Mouse (Mus musculus) midbrain, embryonic 16.5 days (tissue): ENCODE data around the gene Pnma1. TPM values are rescaled to one million over a fixed set of nuclear protein-coding genes. Genes with fewer than 3 reads are reported as not detected.
A peak's percentile ranks its signal among the peaks of the same experiment; 100 is the strongest.

Source experiments
- ATAC-seq: fragments of 200-750 bp; cut with Nextera tagmentation; 2 replicates; pipeline ENCODE4 v1.8.0; 2017; ENCODE audit warnings: moderate TSS enrichment
- H3K27ac ChIP-seq: fragments of 300-500 bp; sonication (generic); 2 replicates; pipeline ENCODE4 v1.5.1; 2014; ENCODE audit warnings: mild to moderate bottlenecking, low read length, mixed read lengths
- H3K27me3 ChIP-seq: fragments of 300-500 bp; sonication (generic); 2 replicates; pipeline ENCODE4 v1.6.1; 2014; ENCODE audit warnings: low read depth, low read length, mixed read lengths; ENCODE audit not compliant: control insufficient read depth, insufficient read depth
- H3K36me3 ChIP-seq: fragments of 300-500 bp; sonication (generic); 2 replicates; pipeline ENCODE4 v1.6.1; 2014; ENCODE audit warnings: mild to moderate bottlenecking, low read length, moderate library complexity, mixed read lengths; ENCODE audit not compliant: control insufficient read depth, insufficient read depth
- H3K4me1 ChIP-seq: fragments of 300-500 bp; sonication (generic); 2 replicates; pipeline ENCODE4 v1.6.1; 2014; ENCODE audit warnings: mild to moderate bottlenecking, low read length, mixed read lengths; ENCODE audit not compliant: control insufficient read depth, insufficient read depth
- H3K4me2 ChIP-seq: fragments of 300-500 bp; sonication (generic); 2 replicates; pipeline ENCODE4 v1.6.1; 2014; ENCODE audit warnings: mild to moderate bottlenecking, low read length, mixed read lengths
- H3K4me3 ChIP-seq: fragments of 300-500 bp; sonication (generic); 2 replicates; pipeline ENCODE4 v1.5.1; 2014; ENCODE audit warnings: low read depth, mild to moderate bottlenecking, low read length, moderate library complexity, mixed read lengths
- H3K9ac ChIP-seq: fragments of 300-500 bp; sonication (generic); 2 replicates; pipeline ENCODE4 v1.6.1; 2014; ENCODE audit warnings: low read depth, low read length, mixed read lengths
- H3K9me3 ChIP-seq: fragments of 300-500 bp; sonication (generic); replicated peaks from 2 replicates; pipeline ENCODE4 v1.6.1; 2014; ENCODE audit warnings: mild to moderate bottlenecking, low read length, mixed read lengths; ENCODE audit not compliant: control insufficient read depth, poor library complexity, severe bottlenecking
- WGBS: fragments of 180-500 bp; shearing (Covaris S2); extraction: QIAGEN DNeasy Blood & Tissue Kit; methylation state at CpG from one replicate; pipeline ENCODE4 v1.1.7; 2014; 5-methylcytosine and 5-hydroxymethylcytosine counted together
- polyA plus RNA-seq: library from polyadenylated mRNA; unstranded; fragments of >200 nt; fragmentation: Nextera tagmentation; extraction: Ambion mirVana; gene quantifications from 2 replicates; pipeline ENCODE4 v1.2.1, GENCODE M21; 2015

Gene Pnma1
- polyA plus RNA-seq, 1 experiment from 2014 or later: 8.2 TPM

DNA sequence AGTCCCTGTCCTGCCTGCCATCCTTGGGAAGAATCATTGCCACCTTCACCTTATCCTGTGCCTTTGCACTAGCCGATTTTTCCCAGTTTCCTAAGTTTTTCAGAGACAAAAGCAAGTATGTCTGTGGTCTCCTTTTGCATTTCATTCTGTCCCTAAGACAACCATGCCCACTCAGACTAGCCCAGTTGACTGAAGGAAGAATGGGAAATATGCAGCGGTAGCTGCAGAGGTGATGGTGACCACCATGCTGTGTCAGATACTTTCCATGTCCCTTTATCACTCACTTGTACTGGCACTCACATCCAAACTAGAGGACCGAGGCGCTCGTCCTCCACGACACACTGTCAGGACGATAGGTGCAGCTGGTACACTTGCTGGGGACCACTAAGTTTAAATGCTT, 11.2 kb downstream of the Pnma1 start:
- Histone ChIP-seq H3K4me3 (no peak overlapping the region), H3K4me2 (no peak overlapping the region), H3K27me3 (no peaks in the 10 kb centered on the region), H3K36me3 (peaks cover 6% of the 10 kb centered on the region; the same call in 1 of the 2 replicates), H3K27ac (no peak overlapping the region), H3K9ac (no peak overlapping the region), H3K9me3 (no peaks in the 10 kb centered on the region), H3K4me1 (no peaks in the 10 kb centered on the region)
- 92% methylated on average over 7 of the region's 7 CpGs for WGBS
- no peak for ATAC-seq

DNA sequence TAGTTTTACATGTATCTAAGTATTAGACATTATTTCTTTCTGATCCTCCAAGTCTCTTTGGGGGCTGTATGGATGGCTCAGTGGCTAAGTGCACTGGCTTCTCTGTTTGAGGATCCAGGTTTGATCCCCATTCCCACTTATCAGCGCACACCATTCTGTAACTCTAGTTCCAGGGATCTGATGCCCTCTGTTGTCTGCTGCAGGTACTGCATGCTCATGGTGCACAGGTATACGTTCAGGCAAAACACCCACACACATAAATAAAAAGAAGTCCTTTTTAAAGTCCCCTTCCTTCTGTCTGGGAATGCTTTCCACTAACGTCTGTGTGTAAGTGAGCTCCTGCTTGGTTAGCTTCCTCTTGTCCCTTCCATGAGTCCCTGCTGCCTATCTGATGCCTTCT, 16.0 kb downstream of the Pnma1 start:
- Histone ChIP-seq H3K9me3 (no peaks in the 10 kb centered on the region), H3K4me1 (no peaks in the 10 kb centered on the region), H3K9ac (no peak overlapping the region), H3K27me3 (no peaks in the 10 kb centered on the region), H3K4me2 (no peak overlapping the region), H3K36me3 (peaks cover 24% of the 10 kb centered on the region), H3K27ac (no peak overlapping the region), H3K4me3 (no peak overlapping the region)
- no peak for ATAC-seq
- WGBS: 63% methylated on average over 3 of the region's 3 CpGs

DNA sequence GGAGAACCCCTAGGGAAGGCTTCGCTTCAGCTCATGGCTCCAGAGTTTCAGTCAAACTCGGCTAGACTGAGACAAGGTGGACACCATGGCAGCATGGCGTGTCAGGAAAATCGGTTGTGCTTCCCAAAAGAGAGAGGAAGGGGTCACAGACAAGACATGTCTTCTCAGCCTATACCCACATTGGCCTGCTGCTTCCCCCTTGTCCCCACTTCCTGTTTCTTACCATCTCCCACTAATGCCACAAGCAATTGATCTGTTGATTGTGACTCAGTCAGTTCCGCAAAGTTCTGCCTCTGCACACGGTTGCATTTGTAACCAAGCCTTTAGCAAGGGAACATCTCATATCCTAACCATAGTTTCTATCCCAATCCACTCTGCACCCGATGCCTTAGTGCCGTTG, 18.4 kb downstream of the Pnma1 start:
- Histone ChIP-seq H3K4me3 (no peak overlapping the region), H3K9me3 (no peaks in the 10 kb centered on the region), H3K36me3 (peaks cover 25% of the 10 kb centered on the region), H3K27ac (no peak overlapping the region), H3K4me1 (no peaks in the 10 kb centered on the region), H3K9ac (no peak overlapping the region), H3K27me3 (no peaks in the 10 kb centered on the region), H3K4me2 (no peak overlapping the region)
- WGBS: 95% methylated on average over 8 of the region's 8 CpGs
- no peak for ATAC-seq

DNA sequence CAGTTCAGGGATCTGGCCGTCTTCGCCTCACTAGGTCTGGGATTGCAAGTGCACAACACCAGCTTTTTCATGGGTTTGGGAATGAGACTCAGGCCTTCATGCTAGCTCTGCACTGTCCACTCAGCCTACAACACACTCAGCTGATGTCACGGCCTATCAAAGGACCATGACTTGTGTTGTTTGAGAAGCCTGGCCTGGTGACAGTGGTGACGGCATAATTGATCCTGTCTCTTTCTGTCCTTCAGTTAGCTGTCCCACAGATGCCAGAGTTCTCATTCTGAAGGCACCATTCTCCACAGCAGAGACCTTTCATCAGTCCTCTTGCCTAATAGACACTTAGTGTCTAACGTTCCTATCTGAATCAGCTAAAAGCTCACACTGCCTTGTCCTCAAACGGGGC, 19.7 kb downstream of the Pnma1 start:
- H3K4me3 ChIP-seq: no peak overlapping the region
- peaks cover 25% of the 10 kb centered on the region for H3K36me3 ChIP-seq
- H3K9me3 ChIP-seq: no peaks in the 10 kb centered on the region
- no peak overlapping the region for H3K4me2 ChIP-seq
- no peak for ATAC-seq
- H3K4me1 ChIP-seq: no peaks in the 10 kb centered on the region
- 89% methylated on average over 6 of the region's 6 CpGs for WGBS
- no peaks in the 10 kb centered on the region for H3K27me3 ChIP-seq
- no peak overlapping the region for H3K27ac ChIP-seq
- H3K9ac ChIP-seq: no peak overlapping the region

DNA sequence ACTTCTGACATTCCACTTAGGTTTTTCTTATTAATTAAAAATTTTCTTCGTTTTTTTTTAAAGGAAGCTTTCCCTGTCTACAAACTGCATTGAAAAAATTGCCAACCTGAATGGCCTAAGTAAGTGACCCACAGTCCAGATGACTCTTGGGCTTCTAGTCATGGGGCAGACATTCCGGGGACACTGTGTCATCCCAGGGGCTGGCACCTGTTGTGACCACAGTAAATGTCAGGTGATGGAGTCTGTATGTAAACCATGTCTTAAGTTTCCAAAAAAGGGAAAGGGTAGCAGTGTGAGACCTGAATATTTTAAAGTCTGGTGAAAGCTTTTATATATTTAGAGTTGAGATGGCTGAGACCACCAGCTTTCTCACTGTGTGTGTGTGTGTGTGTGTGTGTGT, 21.4 kb downstream of the Pnma1 start:
- 85% methylated on average over 2 of the region's 2 CpGs for WGBS
- H3K9me3 ChIP-seq: no peaks in the 10 kb centered on the region
- no peak overlapping the region for H3K4me3 ChIP-seq
- no peaks in the 10 kb centered on the region for H3K27me3 ChIP-seq
- no peak overlapping the region for H3K9ac ChIP-seq
- peaks cover 25% of the 10 kb centered on the region for H3K36me3 ChIP-seq
- H3K4me1 ChIP-seq: no peaks in the 10 kb centered on the region
- ATAC-seq: no peak
- H3K27ac ChIP-seq: no peak overlapping the region
- H3K4me2 ChIP-seq: no peak overlapping the region

DNA sequence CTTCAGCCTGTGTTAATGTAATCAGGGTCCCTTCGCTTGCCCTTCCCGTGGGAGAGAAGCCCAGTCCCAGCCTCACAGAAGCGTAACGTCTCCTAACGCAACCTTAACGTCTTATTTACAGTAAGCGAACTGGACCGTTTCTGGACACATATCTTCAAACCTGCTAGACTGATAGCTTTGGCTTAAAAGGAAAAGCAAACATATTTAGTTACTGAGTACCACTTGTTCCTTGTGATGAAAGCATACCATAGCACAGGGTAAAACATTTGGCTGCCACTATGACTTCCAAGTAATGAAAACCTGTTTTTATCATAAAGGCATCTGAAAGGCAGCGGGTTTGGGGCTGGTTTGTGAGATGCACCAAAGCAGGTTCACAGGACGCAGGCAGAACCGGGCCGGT, 22.4 kb downstream of the Pnma1 start:
- WGBS: 86% methylated on average over 12 of the region's 12 CpGs
- no peak overlapping the region for H3K4me2 ChIP-seq
- peaks cover 20% of the 10 kb centered on the region; the same call in 1 of the 2 replicates for H3K36me3 ChIP-seq
- ATAC-seq: no peak
- H3K9me3 ChIP-seq: no peaks in the 10 kb centered on the region
- H3K27ac ChIP-seq: no peak overlapping the region
- no peak overlapping the region for H3K4me3 ChIP-seq
- no peaks in the 10 kb centered on the region for H3K4me1 ChIP-seq
- no peak overlapping the region for H3K9ac ChIP-seq
- no peaks in the 10 kb centered on the region for H3K27me3 ChIP-seq

DNA sequence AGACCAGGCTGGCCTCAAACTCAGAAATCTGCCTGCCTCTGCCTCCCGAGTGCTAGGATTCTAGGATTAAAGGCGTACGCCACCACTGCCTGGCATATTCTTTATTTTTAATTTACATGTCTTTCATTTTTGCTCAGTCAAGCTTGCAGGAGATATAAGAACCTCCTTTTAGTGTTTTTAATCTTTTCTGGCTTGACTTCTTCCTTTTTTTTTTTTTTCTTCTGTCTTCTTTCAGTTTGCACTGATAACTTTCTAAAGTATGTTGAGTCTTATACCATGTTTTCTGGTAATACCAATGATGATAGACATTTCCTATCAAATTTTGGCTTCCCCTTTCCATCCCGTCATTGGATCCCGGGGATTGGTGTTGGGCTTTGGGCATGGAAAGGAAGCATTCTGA, 28.7 kb downstream of the Pnma1 start:
- no peak overlapping the region for H3K4me3 ChIP-seq
- no peak overlapping the region for H3K27ac ChIP-seq
- ATAC-seq: no peak
- H3K4me2 ChIP-seq: no peak overlapping the region
- H3K4me1 ChIP-seq: peaks cover 10% of the 10 kb centered on the region
- no peaks in the 10 kb centered on the region for H3K36me3 ChIP-seq
- 93% methylated on average over 5 of the region's 5 CpGs for WGBS
- no peaks in the 10 kb centered on the region for H3K27me3 ChIP-seq
- no peak overlapping the region for H3K9ac ChIP-seq
- no peaks in the 10 kb centered on the region for H3K9me3 ChIP-seq

DNA sequence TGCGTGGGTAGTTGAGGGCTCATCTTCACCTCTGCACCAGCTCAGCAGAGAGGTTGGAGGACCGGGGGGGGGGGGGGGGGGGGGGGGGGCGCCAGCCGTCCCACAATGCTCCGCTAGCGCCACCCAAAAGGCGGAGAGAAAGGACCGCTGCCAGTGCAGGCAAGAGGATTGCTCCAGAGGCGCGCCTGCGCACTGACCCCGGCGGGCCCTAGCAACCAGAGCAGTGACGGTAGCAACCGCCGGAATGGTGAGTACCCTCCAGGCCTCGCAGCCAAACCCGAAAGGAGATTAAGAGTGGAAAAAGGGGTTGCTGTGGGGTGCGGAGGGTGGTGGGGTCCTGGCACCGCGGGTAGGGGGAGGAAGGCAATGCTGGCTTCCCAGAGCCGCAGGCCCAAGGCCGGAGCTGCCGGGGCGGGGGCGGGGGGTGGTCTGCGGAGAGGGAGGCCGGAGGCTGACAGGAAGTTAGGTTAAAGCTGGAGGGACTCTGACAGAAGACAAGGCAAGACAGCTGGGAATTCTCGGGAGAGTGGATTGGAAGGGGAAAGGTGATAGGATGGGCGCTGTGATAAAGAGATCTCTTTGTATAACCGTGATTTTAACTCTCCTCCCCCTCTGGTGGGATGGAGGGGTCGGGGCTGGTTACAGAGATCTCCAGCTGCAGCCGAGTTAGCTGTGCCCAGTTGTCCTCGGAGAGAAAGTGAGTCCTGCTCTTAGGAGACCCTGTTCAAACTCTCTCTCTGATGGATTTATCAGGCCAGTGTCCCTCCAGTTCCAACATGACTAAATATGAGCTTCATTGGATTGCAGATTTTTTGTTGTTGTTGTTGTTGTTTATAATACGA, 33.9 kb downstream of the Pnma1 start, which contains the start of gene Dnal1:
Gene Dnal1 (plus strand): TSS at position 214 of the 842 bp plus-strand sequence.
- H3K9me3 ChIP-seq: no peaks in the 10 kb centered on the region
- H3K27me3 ChIP-seq: no peaks in the 10 kb centered on the region
- H3K36me3 ChIP-seq: no peaks in the 10 kb centered on the region
- peak within 1 kb of the TSS; percentile 70 for H3K4me3 ChIP-seq
- H3K4me2 ChIP-seq: peak within 1 kb of the TSS; percentile 53
- peaks cover 10% of the 10 kb centered on the region for H3K4me1 ChIP-seq
- peak within 1 kb of the TSS; percentile 77 for H3K27ac ChIP-seq
- peak; percentile 97 for ATAC-seq
- WGBS: 3% methylated on average over 29 of the region's 35 CpGs
- peak within 1 kb of the TSS; percentile 76 for H3K9ac ChIP-seq

DNA sequence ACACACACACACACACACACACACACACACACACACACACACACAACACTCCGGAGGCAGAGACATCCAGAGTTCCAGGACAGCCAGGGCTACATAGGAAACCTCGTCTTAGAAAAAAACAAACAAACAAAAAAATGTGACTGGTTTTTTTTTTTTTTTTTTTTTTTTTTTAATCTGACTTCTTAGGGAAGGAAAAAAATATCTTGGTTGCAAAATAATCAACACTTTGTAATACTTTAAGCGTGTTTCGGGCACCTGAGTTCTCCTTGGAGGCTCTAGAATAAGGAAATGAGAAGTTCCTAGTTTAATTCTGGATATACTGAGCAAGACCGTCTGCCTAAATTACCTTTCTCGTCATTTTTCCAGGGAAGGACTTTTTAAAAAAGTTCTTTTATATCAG, 34.6 kb downstream of the Pnma1 start:
- Histone ChIP-seq H3K4me1 (peaks cover 10% of the 10 kb centered on the region), H3K9me3 (no peaks in the 10 kb centered on the region), H3K27ac (no peak overlapping the region), H3K4me2 (peak overlapping the region; percentile 53), H3K27me3 (no peaks in the 10 kb centered on the region), H3K4me3 (peak overlapping the region; percentile 70), H3K36me3 (no peaks in the 10 kb centered on the region), H3K9ac (no peak overlapping the region; the same call in 1 of the 2 replicates)
- no peak for ATAC-seq
- 50% methylated on average over 6 of the region's 6 CpGs for WGBS
